Mouse (Mus musculus) liver, postnatal 0 days (tissue): ENCODE measurements around the gene Fam76b.

Source experiments
- CTCF ChIP-seq: sonication (generic); IDR thresholded peaks from 2 replicates; pipeline ENCODE4 v1.5.1; 2016; ENCODE audit warnings: antibody characterized with exemption, low read depth
- EP300 ChIP-seq: IDR thresholded peaks from 2 replicates; pipeline ENCODE4 v1.6.1; 2016; ENCODE audit warnings: antibody characterized with exemption, low read depth, mild to moderate bottlenecking

DNA sequence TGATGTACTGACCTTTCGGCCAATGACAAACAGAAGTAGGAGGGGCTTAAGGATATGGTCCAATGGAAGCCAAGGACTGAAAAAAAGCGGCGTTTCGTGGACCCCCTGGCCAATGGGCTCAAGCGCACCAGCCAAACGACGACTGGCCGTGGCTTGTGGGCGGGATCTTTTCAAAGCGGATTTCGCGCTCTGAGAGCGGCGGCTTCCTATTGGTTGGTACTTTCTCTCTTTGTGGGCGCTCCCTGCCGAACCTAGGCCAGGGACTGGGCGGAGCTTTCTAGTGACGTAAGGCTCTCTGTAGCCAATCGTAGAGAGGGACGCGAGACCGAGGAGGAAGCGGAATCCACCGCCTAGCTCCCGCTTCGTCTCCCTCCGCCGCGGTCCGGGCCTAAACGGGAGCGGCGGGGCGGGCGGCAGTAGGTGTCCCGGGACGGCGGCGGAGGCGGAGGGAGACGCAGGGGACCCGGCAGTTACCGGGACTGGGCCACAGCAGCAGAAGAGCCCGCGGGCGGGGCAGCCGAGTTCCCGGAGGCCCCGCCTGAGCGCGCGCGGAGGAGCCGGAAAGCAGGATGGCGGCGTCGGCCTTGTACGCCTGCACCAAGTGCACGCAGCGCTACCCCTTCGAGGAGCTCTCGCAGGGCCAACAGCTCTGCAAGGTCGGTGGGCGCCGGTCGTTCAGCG, at the start of gene Fam76b:
- TF ChIP-seq CTCF: no peak
- peak; percentile 64; the same call in 1 of the 2 replicates for TF ChIP-seq EP300
